Mouse (Mus musculus): ENCODE measurements at regions not wholly inside any gene's neighbourhood (a gene's known extent, or its start where the extent isn't known, plus 50 kb on each side); places are given as distances from the start of the nearest gene placed in this dataset.

DNA sequence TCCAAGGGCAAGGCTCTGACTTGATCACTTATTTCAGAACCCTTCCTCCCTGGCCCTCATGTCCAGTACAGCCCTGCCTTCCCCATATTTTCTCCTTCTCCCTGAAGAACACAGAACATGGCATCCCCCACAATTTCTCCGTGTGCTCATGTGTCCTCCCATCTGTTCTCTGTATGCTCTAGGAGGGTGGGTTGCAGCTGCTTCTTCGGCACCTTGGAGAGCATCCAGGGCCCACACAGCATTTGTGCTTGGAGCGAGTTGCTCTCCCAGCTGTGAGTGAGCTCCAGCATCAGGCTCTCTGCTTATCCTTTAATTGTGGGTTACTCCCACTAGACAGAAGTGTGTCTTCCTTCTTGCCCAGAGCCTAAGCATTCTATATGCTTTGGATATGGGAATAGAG is 69.8 kb upstream of the Bace2 start:
- no peak overlapping the region for H3K4me3 ChIP-seq (ENCODE audit: low read depth, low read length)
- no peaks in the 10 kb centered on the region for H3K36me3 ChIP-seq (ENCODE audit: control insufficient read depth, insufficient read depth, low read length)
- H3K4me2 ChIP-seq (replicated peaks; ENCODE audit: low read depth, low read length) = no peak overlapping the region
- H3K9me3 ChIP-seq (ENCODE audit: control insufficient read depth, low read depth, low read length) = no peaks in the 10 kb centered on the region
- WGBS = 15% methylated on average over 3 of the region's 3 CpGs
- no peak overlapping the region for H3K27ac ChIP-seq (ENCODE audit: low read length)
- H3K27me3 ChIP-seq (ENCODE audit: control insufficient read depth, insufficient read depth, low read length) = no peaks in the 10 kb centered on the region
- H3K4me1 ChIP-seq (ENCODE audit: control insufficient read depth, insufficient read depth, low read length) = no peaks in the 10 kb centered on the region
- H3K9ac ChIP-seq (replicated peaks; ENCODE audit: low read depth, low read length) = no peak overlapping the region
- no peak for ATAC-seq (ENCODE audit: insufficient number of reproducible peaks, insufficient read depth, low FRiP score, low read depth)

DNA sequence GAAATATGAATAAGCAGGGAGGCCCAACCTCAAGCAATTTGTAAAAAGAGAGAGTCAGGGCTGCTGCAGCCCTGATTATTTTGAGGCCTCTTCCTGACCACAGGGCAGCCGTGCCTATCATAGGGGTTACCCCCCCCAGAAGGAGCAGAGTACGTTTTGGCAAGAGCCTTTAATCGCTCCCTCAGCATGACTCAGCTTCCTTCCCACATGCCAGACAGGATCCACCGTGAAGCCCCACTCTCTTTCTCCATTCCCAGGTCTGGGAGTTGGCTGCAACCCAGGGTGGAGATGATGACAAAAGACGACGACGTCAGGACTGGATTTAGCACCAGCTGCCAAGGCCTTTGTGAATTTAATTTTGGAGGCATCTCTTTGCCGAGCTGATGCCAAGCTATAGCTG is 67.9 kb upstream of the Bace2 start:
- H3K4me3 ChIP-seq (ENCODE audit: low read depth, low read length) = no peak overlapping the region
- no peak overlapping the region for H3K27ac ChIP-seq (ENCODE audit: low read length)
- no peak overlapping the region for H3K4me2 ChIP-seq (replicated peaks; ENCODE audit: low read depth, low read length)
- ATAC-seq (ENCODE audit: insufficient number of reproducible peaks, insufficient read depth, low FRiP score, low read depth) = no peak
- no peak overlapping the region for H3K9ac ChIP-seq (replicated peaks; ENCODE audit: low read depth, low read length)
- 35% methylated on average over 8 of the region's 8 CpGs for WGBS
- H3K9me3 ChIP-seq (ENCODE audit: control insufficient read depth, low read depth, low read length) = no peaks in the 10 kb centered on the region
- no peaks in the 10 kb centered on the region for H3K36me3 ChIP-seq (ENCODE audit: control insufficient read depth, insufficient read depth, low read length)
- no peaks in the 10 kb centered on the region for H3K27me3 ChIP-seq (ENCODE audit: control insufficient read depth, insufficient read depth, low read length)
- H3K4me1 ChIP-seq (ENCODE audit: control insufficient read depth, insufficient read depth, low read length) = no peaks in the 10 kb centered on the region

DNA sequence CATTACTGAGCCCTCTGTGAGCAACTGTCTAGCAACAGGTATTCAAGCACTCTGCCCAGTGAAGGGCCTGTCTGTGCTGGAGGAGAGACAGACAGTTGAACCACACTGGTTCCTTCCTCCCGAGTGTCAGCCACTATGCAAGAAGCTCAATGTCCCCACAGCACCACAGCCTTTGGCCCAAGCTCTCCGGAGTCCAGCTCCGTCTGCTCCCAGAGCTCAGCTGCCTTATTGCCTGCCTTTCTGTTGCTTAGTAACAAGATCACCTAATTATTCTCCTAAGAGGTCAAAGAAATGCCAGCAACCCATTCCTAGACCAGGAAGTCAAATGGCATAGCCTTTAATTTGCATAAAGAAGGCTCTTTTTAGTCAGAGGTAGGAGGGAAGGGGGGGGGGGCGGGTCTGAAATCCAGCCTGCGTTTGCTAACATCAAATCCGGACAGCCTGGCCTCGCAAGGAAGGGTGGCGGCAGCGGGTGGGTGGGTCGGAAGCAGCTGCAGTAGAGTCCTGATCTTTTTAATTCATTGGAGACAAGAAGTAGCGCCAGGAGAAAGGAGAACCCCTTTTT is 64.0 kb upstream of the Bace2 start:
- ATAC-seq (ENCODE audit: insufficient number of reproducible peaks, insufficient read depth, low FRiP score, low read depth) = no peak
- no peak overlapping the region for H3K9ac ChIP-seq (replicated peaks; ENCODE audit: low read depth, low read length)
- H3K4me1 ChIP-seq (ENCODE audit: control insufficient read depth, insufficient read depth, low read length) = no peaks in the 10 kb centered on the region
- no peaks in the 10 kb centered on the region for H3K36me3 ChIP-seq (ENCODE audit: control insufficient read depth, insufficient read depth, low read length)
- peak overlapping the region; percentile 29; the same call in 1 of the 2 replicates for H3K4me2 ChIP-seq (replicated peaks; ENCODE audit: low read depth, low read length)
- H3K9me3 ChIP-seq (ENCODE audit: control insufficient read depth, low read depth, low read length) = no peaks in the 10 kb centered on the region
- H3K4me3 ChIP-seq (ENCODE audit: low read depth, low read length) = no peak overlapping the region
- H3K27ac ChIP-seq (ENCODE audit: low read length) = no peak overlapping the region
- 8% methylated on average over 11 of the region's 11 CpGs for WGBS
- H3K27me3 ChIP-seq (ENCODE audit: control insufficient read depth, insufficient read depth, low read length) = no peaks in the 10 kb centered on the region

DNA sequence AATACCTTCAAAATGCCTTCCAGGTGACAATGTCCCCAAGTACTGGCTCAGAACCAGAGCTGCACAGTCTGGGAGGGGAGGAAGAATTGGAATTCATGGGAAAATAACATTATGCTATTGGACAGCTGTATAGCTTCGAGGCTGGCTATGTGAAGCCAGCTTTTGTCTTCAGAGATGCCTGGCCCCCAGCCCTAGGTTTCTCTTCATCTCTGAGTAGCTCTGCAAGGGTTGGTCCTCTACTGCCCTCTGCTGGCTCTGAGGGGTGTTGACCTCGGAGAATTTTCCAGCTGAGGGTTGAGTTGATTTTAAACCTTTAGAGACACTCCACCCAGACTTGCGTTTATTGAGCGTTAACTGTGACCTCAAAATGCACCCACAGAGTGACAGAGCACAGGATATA is 63.3 kb upstream of the Bace2 start:
- peak; percentile 37; the same call in 1 of the 2 replicates for ATAC-seq (ENCODE audit: insufficient number of reproducible peaks, insufficient read depth, low FRiP score, low read depth)
- H3K9ac ChIP-seq (replicated peaks; ENCODE audit: low read depth, low read length) = no peak overlapping the region
- peak overlapping the region; percentile 29; the same call in 1 of the 2 replicates for H3K4me2 ChIP-seq (replicated peaks; ENCODE audit: low read depth, low read length)
- H3K27me3 ChIP-seq (ENCODE audit: control insufficient read depth, insufficient read depth, low read length) = no peaks in the 10 kb centered on the region
- H3K36me3 ChIP-seq (ENCODE audit: control insufficient read depth, insufficient read depth, low read length) = no peaks in the 10 kb centered on the region
- H3K4me1 ChIP-seq (ENCODE audit: control insufficient read depth, insufficient read depth, low read length) = no peaks in the 10 kb centered on the region
- no peak overlapping the region for H3K27ac ChIP-seq (ENCODE audit: low read length)
- no peaks in the 10 kb centered on the region for H3K9me3 ChIP-seq (ENCODE audit: control insufficient read depth, low read depth, low read length)
- WGBS = 3% methylated on average over 4 of the region's 4 CpGs
- no peak overlapping the region for H3K4me3 ChIP-seq (ENCODE audit: low read depth, low read length)

DNA sequence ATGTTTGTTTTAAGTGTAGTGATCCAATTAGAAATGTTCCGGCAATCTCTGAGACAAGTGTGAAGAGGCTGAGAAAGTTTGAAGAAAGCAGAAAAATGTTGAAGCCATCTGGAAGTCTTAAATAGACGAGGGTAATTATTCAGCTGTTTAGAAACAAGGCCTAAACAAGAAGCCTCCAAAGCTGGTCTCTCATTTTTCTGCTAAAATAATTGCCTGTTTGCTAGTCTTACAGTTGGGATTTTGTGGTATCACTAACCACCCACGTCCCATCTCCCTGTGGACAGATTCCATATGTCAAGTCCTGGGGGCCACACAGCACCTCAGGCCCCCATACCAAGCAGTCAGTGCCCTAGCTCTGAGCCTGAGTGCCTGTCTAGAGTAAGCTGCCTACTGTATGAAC is 59.4 kb upstream of the Bace2 start:
- Histone ChIP-seq H3K4me1 (ENCODE audit: control insufficient read depth, insufficient read depth, low read length) (no peaks in the 10 kb centered on the region), H3K9me3 (ENCODE audit: control insufficient read depth, low read depth, low read length) (no peaks in the 10 kb centered on the region), H3K4me2 (replicated peaks; ENCODE audit: low read depth, low read length) (no peak overlapping the region), H3K9ac (replicated peaks; ENCODE audit: low read depth, low read length) (no peak overlapping the region), H3K4me3 (ENCODE audit: low read depth, low read length) (no peak overlapping the region), H3K36me3 (ENCODE audit: control insufficient read depth, insufficient read depth, low read length) (no peaks in the 10 kb centered on the region), H3K27me3 (ENCODE audit: control insufficient read depth, insufficient read depth, low read length) (no peaks in the 10 kb centered on the region), H3K27ac (ENCODE audit: low read length) (no peak overlapping the region)
- ATAC-seq (ENCODE audit: insufficient number of reproducible peaks, insufficient read depth, low FRiP score, low read depth) = no peak
- 51% methylated on average over 3 of the region's 3 CpGs for WGBS

DNA sequence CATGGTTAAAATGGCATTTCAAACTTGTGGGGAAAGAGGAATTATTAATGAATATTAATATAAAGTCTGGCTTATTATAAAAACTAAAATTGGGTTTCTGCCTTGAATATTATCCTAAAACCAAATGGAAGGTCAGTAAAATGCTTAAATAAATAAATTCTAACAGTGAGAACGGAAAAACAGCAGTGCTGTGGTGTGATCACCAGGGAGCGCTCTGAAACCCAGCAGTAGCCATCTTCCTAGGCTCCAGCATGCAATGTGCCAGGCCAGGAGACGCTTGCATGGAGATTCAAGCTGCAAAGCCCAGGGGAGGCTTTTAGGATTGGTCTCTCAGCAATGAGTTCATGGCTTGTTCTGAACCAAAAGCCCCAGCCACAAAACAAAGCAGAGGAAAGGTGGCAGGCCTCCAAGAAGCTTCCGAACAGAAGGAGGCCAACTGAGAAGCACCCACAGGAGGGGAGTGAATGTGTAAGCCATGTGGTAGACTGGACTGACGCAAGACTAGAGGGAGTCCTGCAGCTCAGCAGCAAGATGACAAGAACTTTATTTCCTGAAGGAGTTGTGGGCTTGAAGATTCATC is 52.3 kb upstream of the Bace2 start:
- no peak overlapping the region for H3K27ac ChIP-seq (ENCODE audit: low read length)
- H3K4me2 ChIP-seq (replicated peaks; ENCODE audit: low read depth, low read length) = no peak overlapping the region
- H3K4me3 ChIP-seq (ENCODE audit: low read depth, low read length) = no peak overlapping the region
- no peak overlapping the region for H3K9ac ChIP-seq (replicated peaks; ENCODE audit: low read depth, low read length)
- WGBS = 69% methylated on average over 5 of the region's 5 CpGs
- no peaks in the 10 kb centered on the region for H3K9me3 ChIP-seq (ENCODE audit: control insufficient read depth, low read depth, low read length)
- H3K27me3 ChIP-seq (ENCODE audit: control insufficient read depth, insufficient read depth, low read length) = no peaks in the 10 kb centered on the region
- no peaks in the 10 kb centered on the region for H3K36me3 ChIP-seq (ENCODE audit: control insufficient read depth, insufficient read depth, low read length)
- no peaks in the 10 kb centered on the region for H3K4me1 ChIP-seq (ENCODE audit: control insufficient read depth, insufficient read depth, low read length)
- no peak for ATAC-seq (ENCODE audit: insufficient number of reproducible peaks, insufficient read depth, low FRiP score, low read depth)

Data from stomach, embryonic 14.5 days (tissue).